Mouse (Mus musculus): ENCODE data around the gene Edf1.
A peak's percentile ranks its signal among the peaks of the same experiment; 100 is the strongest.

GRCm38 (mm10) chr2:25536531-25536930, 21.1 kb upstream of the Edf1 start:
- no peak for TF ChIP-seq POLR2A (IDR thresholded peaks at IDR 0.05; ENCODE audit: insufficient read length, low read depth)
- no peak for TF ChIP-seq TCF3 (IDR thresholded peaks at IDR 0.05; ENCODE audit: insufficient read length, low read depth)
- no peak for TF ChIP-seq TCF12 (IDR thresholded peaks at IDR 0.05; ENCODE audit: insufficient read depth, poor library complexity, severe bottlenecking)
- no peak for TF ChIP-seq MAX (IDR thresholded peaks at IDR 0.05; ENCODE audit: low read depth)
- no peak for TF ChIP-seq POLR2AphosphoS2 (IDR thresholded peaks at IDR 0.05; ENCODE audit: insufficient read length, low read depth)
- no peak for TF ChIP-seq MYOD1 (IDR thresholded peaks at IDR 0.05; ENCODE audit: control insufficient read depth in 1 of 3, insufficient read length in 2 of 3, low read depth in 2 of 3)
- TF ChIP-seq E2F4 (IDR thresholded peaks at IDR 0.05; ENCODE audit: insufficient read depth): no peak
- no peak for TF ChIP-seq CEBPB (IDR thresholded peaks at IDR 0.05; ENCODE audit: insufficient read depth, poor library complexity, severe bottlenecking)
- TF ChIP-seq REST (IDR thresholded peaks at IDR 0.05; ENCODE audit: insufficient read depth, insufficient read length): no peak
- TF ChIP-seq MYOG (IDR thresholded peaks at IDR 0.05; ENCODE audit: control insufficient read depth in 1 of 3, insufficient read depth in 1 of 3, insufficient read length in 2 of 3, low read depth in 2 of 3): peak in 1 of 3 experiments; percentile 21
- no peak for TF ChIP-seq USF1 (IDR thresholded peaks at IDR 0.05; ENCODE audit: low read depth)
- no peak for TF ChIP-seq SRF (IDR thresholded peaks at IDR 0.05; ENCODE audit: control insufficient read depth, insufficient read length, low read depth)

Data from myocyte (in vitro differentiated cells).